Mouse (Mus musculus) spleen, postnatal 10 days (tissue): ENCODE data around the gene AB124611.
"Not testable (repeated sequence)": the region's sequence is repeated elsewhere in the genome, so short reads cannot be mapped to it uniquely, and the experiment has no call there.

Experiments
- DNase-seq, 2 experiments: peaks; one replicate each; pipeline ENCODE4 v3.0.0; 2021 to 2022; ENCODE audit warnings: low spot score in 2 of 2

Gene AB124611

DNA sequence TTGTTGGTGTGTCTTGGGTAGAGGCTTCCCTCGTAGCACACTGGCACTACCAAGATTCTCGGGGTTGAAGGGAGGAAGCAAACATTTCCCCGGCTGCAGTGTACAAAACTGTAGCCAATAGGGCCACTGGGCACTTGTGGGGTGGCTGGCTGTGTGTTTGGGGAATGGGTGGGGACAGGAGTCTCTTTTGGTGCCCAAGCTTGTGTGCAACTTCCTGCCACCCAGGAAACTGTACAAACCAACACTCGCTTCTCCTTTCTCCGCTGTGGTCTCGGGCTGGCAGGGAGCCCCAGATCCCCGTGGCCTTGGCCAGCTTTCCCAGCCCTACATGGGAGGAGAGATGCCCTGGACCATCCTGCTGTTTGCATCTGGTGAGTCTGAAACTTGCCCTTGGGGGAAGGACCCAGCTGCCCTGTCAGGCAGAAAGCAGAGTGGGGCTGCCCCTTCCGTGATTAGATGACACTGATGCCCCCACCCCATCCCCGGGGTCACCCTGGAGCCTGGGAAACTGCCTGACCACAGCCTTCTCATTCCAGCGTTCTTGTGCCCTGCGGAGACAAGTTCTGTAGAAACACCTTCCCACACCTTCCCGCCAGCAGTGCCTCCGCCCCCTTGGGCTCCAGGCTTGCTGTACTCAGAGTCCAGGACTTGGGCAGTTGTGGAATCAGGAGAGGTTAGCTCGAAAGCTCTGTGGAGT, at the start of gene AB124611:
Gene AB124611, plus strand, starts transcription at position 240 of the 697 bp plus-strand sequence.
- DNase-seq = peak; percentile 44 to 67

DNA sequence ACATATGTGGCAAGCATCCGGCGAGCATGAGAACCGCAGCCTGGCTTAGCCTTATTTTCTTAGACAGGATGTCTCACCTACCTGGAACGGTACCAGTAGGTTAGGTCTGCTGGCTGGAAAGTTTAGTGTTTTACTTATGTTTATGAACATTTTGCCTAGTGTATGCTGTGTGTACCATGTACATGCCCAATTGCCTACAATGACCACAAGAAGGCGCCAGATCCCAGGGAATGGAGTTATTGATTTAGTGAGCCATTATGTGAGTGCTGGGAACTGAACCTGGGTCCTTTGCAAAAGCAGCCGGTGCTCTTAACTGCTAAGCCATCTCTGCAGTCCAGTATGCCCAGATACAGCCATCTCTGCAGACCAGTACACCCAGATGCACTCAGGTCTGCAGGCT, 48.3 kb upstream of the AB124611 start:
- DNase-seq = no peak

DNA sequence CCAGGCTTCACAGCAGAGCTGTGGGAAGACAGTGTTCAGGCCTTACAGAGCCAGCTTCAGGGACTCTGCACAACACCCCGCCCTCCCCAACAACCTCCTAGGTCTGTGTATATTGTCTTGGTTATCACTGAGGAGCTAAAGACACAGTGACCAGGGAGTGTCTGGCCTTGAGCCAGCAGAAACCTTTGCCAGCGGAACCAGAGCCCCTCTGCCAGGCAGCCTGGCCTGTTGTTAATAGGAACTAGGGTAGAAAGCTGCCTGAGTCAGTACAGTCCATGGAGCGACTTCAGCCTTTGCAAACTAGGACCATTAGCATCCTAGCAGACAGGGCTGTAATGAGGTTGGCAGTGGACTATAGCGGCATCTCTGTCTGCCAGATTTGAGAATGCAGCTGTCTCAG, 41.9 kb upstream of the AB124611 start:
- no peak for DNase-seq

GRCm38 (mm10) chr9:21488246-21488645, 37.7 kb upstream of the AB124611 start:
- not testable (repeated sequence) for DNase-seq

DNA sequence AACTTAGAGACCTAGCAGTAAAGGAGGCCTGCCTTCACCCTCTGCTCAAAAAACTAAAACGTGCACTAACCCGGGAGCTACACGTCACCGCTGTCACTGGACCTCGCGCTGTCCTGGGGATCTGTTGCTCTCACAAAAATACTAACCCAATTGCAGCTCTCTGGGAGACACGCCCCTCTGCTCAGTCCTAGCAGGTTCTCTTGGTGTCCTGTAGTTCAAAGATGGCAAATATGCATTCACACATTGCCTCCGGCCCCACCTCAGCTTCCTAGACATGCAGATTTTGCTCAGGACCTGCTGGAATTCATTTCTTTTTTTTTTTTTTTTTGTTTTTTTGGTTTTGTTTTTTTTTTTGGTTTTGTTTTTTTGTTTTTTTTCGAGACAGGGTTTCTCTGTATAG, 35.3 kb upstream of the AB124611 start:
- no peak for DNase-seq

DNA sequence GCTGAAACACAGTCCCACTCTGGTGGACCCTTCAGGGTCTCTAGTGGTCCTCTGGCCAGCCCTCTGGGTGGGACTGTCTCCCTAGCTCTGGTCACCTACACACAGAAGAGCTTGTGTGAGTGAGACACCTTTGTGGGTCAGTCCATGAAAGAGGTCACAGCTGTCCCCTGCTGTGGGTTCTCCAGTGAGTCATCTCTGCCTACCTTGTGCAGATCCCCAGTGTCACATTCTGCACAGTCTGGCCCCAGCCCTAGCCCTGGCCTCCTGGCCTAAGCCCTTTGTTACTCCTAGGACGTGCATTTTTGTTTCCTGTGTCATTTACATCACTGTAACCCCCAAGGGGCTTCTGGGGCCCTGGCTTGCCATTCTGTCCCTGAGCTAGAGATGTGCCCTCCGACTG, 32.1 kb upstream of the AB124611 start:
- DNase-seq = no peak

DNA sequence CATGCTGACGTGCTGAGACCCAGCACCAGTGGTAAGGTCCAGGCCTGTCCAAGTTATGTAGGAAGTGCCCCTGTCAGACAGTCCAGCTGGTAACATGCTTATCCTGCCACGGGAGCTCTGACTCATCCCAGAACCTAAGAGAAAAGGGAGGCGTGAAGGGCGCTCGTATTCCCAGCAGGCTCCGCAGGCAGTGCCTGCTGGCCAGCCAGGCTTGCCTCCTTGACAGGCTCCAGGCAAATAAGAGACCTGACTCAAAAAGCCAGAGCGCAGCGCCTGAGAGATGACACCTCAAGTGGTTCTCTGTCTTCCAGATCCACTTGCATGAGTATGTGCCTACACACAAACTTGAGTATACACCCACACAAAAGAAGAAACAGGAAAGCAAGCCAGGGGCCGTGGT, 31.2 kb upstream of the AB124611 start:
- no peak for DNase-seq

DNA sequence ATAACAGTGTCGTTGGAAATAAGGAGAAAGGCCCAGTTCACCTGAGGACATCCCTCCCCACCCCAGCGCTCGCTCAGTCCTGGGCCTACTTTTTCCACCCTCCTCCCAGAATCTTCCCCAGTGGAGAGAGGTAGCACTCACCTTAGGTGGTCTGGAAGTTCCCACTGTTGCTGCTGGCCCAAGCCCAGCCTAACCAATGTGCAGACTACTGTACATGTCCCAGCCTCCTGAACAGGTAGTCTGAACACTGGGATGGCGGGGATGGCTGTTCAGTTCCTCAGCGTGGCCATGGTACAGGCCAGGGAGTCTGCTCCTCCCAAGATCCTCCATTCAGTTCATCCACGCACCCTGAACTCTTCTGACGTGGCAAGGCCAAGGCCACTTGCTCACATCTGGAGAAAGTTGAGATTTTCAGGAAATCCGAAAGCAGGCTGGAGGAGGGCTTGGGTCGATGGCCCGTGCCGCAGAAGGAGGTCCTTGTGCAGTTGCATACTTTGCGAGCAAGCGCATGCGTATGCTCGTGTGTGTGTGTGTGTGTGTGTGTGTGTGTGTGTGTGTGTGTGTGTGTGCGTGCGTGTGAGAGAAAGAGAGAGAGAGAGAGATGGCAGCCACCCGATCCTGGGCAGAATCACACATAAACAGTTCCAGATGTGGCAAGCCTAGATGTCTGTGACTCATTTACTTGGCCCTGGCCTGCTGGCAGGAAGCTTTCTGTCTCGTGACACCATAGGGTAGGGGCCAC, 29.5 kb upstream of the AB124611 start:
- no peak for DNase-seq

- no peak for DNase-seq
Measured at GRCm38 (mm10) chr9:21497050-21497542, 28.9 kb upstream of the AB124611 start.

- DNase-seq = no peak
Measured at GRCm38 (mm10) chr9:21497664-21498063, 28.3 kb upstream of the AB124611 start.

DNA sequence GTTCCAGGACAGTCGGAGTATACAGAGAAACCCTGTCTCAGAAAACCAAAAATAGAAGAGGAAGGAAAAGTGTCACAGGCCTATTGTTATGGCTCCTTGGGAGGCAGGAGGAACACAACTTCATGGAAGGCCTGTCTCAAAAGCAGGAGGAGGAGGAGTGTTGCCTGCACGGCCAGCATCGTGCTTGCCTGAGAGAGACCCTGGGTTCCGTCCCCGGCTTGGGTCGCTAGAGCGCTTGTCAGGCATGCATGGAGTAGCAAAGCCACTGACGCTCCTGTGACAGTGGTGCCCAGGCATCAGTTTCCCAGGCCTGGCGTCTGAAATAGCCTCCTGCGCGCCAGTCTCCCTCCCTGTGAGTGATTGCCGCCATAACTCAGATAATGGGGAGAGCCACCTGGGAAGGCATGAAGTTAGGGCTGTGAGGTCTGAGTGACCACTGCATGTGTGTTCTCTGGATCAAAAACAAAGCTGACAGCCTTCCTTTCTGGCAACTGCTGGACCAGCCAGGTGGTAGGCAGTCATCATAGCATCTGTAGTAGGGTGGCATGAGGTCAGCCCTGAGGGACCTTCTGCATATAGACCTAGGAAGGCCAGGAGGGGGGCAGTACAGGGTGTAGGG, 27.6 kb upstream of the AB124611 start:
- DNase-seq = no peak

- DNase-seq = no peak
Measured at GRCm38 (mm10) chr9:21503352-21503751, 22.6 kb upstream of the AB124611 start.

GRCm38 (mm10) chr9:21505767-21506166, 20.2 kb upstream of the AB124611 start:
- no peak for DNase-seq

GRCm38 (mm10) chr9:21507753-21508430, 18.1 kb upstream of the AB124611 start:
- DNase-seq = no peak

GRCm38 (mm10) chr9:21508871-21509404, 17.0 kb upstream of the AB124611 start:
- no peak for DNase-seq

GRCm38 (mm10) chr9:21509772-21510688, 15.9 kb upstream of the AB124611 start, which contains the start of gene Tmed1:
Tmed1 (minus strand) TSS chr9:21510252.
- DNase-seq = peak; percentile 89 to 95

DNA sequence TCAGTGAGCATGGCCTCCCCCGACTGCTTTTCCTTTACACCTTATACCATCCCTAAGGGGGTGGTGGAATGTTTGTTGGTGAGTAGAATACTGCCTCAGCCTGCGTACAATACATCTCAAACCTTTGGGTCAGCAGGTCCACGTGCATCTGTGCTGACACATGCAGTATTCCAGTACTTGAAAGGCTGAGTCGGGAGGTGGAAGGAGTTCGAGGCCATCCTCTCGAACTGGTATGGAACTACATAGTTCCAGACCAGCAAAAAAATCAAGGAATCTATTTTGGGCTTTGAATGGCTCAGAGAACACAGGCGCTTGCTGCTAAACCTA, 15.3 kb upstream of the AB124611 start:
- DNase-seq = no peak

GRCm38 (mm10) chr9:21511052-21511451, 14.9 kb upstream of the AB124611 start:
- no peak for DNase-seq

- no peak for DNase-seq
Measured at GRCm38 (mm10) chr9:21513466-21513865, 12.5 kb upstream of the AB124611 start.

- DNase-seq = no peak
Measured at GRCm38 (mm10) chr9:21517947-21518495, 8.0 kb upstream of the AB124611 start.
